Comparison of ENCODE assay signal across 10 mouse cellular contexts in the genomic region with DNA sequence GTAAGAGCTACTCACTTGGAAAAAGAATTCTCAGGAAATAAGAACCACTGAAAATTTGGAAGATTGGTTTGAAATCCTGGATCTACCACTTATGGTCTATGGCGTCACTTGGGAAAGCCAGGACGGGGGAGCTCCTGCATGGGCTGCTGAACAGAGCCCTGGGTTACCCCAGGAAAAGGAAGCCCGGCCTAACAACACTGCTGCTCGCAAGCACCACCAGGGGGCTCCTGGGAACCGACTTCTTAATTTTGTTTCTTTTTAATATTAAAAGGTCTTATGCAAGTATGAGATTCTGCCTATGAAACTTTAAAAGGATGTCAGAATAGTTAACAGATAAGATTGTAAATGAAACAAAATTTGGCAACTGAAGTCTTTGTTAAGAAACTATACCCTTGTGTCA. TPM values are rescaled to one million over a fixed set of nuclear protein-coding genes. Genes with fewer than 3 reads are reported as not detected.
DNase-seq lines count a peak whose midpoint lies in the region; ATAC-seq lines count a peak whose summit lies in the region.
"Had no signal": no experiment of that assay in that cellular context is flagged by ENCODE, and none has a peak within 500 bp of the region (broad histone marks: within the 10 kb centered on the region; RNA-seq: fewer than 3 reads in every experiment).

No protein-coding gene starts in this region.

- peak; percentile 33 for DNase-seq in CD4-positive, CD25-positive, alpha-beta regulatory T cell, adult 2 months (ENCODE audit: low read depth, low spot score)
- peak; percentile 47 for DNase-seq in kidney, postnatal 10 days
- DNase-seq in kidney, adult 11 months, result no peak
- peak; percentile 16 for DNase-seq in retina, embryonic 14.5 days (ENCODE audit: low spot score)
- DNase-seq in retina, postnatal 1 day, result no peak
- DNase-seq in naive thymus-derived CD4-positive, alpha-beta T cell, adult 2 months (ENCODE audit: low read depth), result peak; percentile 28
- DNase-seq in spleen, postnatal 4 days (ENCODE audit: low spot score in 2 of 2), result no peak
- DNase-seq: layer of hippocampus, adult 9-11 months had no signal

- ATAC-seq in CD4-positive, CD25-positive, alpha-beta regulatory T cell, adult 4 months, result no peak
- ATAC-seq: forebrain, embryonic 16.5 days had no signal

RNA-seq across cellular contexts. Expression of a gene that starts 22.4 kb away (rescaled TPM):
- polyA plus RNA-seq in CD4-positive, CD25-positive, alpha-beta regulatory T cell, adult 4 months (2017; shearing (Covaris generic)), result 10 to 100 TPM; 21.3 to 27.9 TPM

RNA-seq across cellular contexts. Expression of a gene that starts 46.7 kb away (rescaled TPM):
- under 1 TPM; 0.19 to 0.36 TPM for polyA plus RNA-seq in CD4-positive, CD25-positive, alpha-beta regulatory T cell, adult 4 months (2017; shearing (Covaris generic))

Comparison
In these comparisons a context has a peak if more than half of its experiments do, and no peak if none do; other contexts are left out.
1. DNase-seq: peak in CD4-positive, CD25-positive, alpha-beta regulatory T cell, adult 2 months (single experiment), kidney, postnatal 10 days (single experiment), retina, embryonic 14.5 days (single experiment) and naive thymus-derived CD4-positive, alpha-beta T cell, adult 2 months (single experiment); none in kidney, adult 11 months (single experiment), retina, postnatal 1 day (single experiment) and spleen, postnatal 4 days (0 of 2).